Mouse (Mus musculus): ENCODE measurements around the gene Spc24.

Gene Spc24

DNA sequence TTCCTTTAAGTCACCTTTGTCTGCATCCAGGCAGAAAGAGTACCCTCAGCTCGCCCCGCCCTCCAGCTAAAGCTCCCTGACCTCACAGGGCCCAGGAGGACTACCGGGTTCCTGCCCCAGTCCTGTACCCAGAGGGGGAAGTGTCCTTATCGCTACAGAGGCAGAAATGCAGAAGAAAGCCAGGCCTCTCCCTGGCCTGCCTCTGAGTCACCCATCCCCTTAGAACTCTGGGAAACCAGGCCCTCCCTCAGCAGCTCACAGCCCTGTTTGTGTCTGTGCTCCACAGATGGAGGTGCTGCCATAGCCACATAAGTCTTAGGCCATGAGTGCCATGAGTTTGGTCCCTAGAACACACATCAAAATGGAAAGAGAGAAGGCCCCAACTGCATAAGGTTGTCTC lies 44.8 kb downstream of the Spc24 start:
- DNase-seq (ENCODE audit: inconsistent ontology term), result peak; percentile 14

DNA sequence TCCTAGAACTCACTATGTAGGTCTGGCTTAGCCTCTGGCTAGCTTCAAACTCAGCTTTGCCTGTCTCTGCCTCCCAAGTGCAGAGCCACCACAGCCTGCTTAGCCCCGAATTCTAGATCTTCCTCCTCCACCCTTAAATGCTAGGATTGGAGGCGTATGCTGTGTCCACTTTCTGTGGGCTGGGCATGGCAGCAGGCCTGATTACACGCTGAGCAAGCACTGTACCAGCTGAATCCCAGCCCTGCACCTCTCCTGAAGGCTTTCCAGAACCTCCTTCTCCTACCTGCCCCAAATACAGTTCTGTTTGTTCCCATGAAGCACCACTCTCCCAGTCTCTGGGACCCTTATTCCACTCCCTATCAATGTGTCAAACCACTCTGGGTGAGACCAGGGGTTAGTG lies 50.8 kb downstream of the Spc24 start:
- no peak for DNase-seq (ENCODE audit: inconsistent ontology term)

DNA sequence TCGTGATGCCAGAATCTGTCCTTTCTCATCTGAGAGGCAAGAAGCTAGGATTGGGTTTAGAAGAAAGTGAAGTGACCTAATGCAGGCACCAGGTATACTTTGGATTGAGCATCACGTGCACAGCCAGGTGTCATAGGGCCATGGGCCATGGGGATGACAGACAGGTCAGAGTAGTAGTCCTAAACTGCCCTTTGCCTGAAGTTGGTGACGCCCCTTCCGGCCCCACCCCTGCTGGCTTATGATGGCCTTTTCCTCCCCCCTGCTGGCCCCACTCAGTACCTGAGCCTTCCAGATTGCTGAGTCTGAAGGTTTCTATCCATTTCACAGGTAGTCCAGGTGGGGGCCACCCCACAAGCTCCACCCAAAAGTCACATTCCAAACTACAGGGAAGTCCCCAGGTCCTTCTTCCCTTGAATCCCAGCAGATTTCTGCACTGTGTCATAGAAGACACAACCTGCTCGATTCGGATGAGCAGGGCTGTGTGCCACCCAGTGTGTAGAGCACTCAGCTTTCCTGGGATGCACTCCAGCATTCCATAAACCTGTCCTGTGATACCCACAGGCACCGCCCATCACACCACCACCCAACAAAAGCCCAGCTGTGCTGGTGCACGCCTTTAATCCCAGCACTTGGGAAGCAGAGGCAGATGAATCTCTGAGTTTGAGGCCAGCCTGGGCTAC lies 53.4 kb downstream of the Spc24 start:
- no peak for DNase-seq (ENCODE audit: inconsistent ontology term)

DNA sequence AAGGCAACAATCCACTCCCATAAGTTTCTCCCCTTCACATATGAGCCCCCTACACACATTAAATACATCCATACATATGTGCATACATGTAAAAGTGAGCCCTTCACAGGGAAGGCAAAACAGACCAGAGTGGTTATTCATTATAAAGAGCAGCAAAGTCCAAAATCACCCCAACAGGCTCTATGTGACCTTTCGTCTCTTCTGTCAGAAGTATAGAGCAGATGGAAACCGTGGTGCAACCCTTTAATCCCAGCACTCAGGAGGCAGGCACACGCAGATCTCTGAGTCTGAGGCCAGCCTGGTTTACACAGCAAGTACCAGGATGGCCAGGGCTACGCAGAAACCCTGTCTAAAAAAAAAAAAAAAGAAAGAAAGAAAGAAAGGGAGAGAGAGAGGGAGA lies 54.0 kb downstream of the Spc24 start:
- DNase-seq (ENCODE audit: inconsistent ontology term), result no peak
